Mouse (Mus musculus) kidney, adult 2 months (tissue): ENCODE measurements around the gene Myb.

ENCODE experiments used
- CTCF ChIP-seq: fragments of 200-500 bp; conservative IDR thresholded peaks from 2 replicates; pipeline ENCODE4 v1.5.1; 2011; ENCODE audit warnings: low read depth, mild to moderate bottlenecking, control low read depth, low read length, moderate library complexity, mixed read lengths; ENCODE audit not compliant: insufficient read depth, insufficient read length
- POLR2A ChIP-seq: fragments of 200-500 bp; IDR thresholded peaks from one replicate; pipeline ENCODE4 v1.6.1; 2011; ENCODE audit warnings: low read depth, low read length, control low read depth

DNA sequence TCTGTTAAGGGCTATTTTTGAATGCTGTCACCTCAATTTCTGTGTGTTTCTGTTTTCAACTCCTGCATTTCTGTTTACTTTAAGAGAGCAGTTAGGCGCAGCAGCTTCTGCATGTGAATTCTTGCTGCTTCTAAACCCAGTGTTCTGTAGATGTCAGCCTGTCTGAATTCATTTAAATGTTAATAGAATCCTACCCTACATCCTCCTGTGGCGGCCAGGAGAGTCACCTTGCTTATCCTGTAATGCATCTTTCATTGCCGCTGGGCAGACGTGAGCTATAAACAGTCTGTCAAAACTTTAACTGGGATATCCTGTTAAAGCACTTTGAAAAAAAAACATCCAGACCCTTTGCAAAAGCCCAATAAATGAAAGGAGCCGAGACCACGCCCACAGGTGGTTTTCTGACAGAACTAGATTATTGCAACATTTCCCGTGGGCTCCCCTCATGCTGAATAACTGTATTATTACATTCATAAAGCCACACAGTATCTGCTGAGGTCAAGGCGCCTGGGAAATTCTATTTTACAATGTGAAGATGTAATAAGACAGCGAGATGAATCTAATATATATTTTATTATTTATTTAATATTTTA lies 29.8 kb downstream of the Myb start:
- TF ChIP-seq POLR2A (no peak), CTCF (no peak)
